Mouse (Mus musculus) fat pad, adult 2 months (tissue): Measurements from ENCODE around the gene Shtn1.

ENCODE experiments used
- DNase-seq: peaks from one replicate; pipeline ENCODE4 v3.0.0-alpha.2; 2011; ENCODE audit warnings: low read depth, low spot score; ENCODE audit errors: extremely low read depth

Gene Shtn1

DNA sequence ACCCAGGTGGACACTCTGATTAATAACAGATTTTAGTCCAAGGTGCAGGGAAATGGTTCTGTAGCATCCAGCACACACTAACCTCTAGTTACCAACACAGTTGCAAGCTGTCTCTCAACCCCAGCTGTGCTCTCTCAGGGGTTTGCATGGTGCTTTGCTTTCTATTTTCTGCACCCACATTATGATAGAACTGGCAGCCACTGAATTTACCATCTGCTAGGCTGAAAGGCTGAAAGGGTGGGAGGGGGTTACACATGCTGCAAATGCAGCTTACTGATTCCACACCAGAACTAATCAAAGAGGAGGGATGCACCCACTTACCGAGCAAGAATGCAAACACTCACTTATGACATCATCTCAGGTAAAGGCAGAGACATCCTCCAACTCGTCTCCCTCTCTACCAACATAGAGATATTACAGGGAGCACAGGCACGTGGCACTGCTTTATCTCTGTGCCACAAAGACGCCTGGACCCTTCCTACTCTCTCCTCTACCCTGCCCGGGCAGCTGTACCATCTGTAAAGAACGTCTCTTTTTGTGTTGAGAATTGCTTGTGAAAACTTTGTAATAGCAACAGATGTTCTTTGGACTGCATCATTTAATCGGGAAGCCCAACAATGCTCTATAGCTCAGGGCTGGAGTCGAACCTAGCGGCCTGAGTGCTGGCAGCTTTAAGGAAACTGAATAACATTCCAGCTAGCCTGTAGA lies 23.0 kb downstream of the Shtn1 start:
- no peak for DNase-seq

GRCm38 (mm10) chr19:59052053-59052452 lies 23.8 kb downstream of the Shtn1 start:
- DNase-seq = no peak

DNA sequence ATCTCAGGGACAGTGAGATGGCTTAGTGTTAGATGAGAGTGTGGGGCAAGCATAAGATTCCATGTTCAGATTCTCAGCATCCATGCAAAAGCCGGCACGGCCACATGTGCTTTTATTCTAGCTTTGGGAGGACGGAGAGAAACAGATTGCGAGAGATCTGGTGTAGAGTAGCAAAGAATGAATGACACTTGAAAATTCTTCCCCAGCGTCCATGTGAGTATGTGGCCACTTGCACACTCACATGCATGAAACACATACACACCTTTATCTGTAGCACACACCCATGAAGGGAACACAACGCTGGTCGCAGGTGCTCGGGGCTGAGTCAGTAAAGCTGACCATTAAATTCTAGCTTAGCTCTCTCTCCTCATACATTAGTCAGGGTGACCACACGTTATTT lies 24.3 kb downstream of the Shtn1 start:
- DNase-seq = no peak

- no peak for DNase-seq
Measured at GRCm38 (mm10) chr19:59048852-59049251, 27.0 kb downstream of the Shtn1 start.

- DNase-seq = no peak
Measured at GRCm38 (mm10) chr19:59047511-59047910, 28.4 kb downstream of the Shtn1 start.

- no peak for DNase-seq
Measured at GRCm38 (mm10) chr19:59041086-59041485, 34.8 kb downstream of the Shtn1 start.

DNA sequence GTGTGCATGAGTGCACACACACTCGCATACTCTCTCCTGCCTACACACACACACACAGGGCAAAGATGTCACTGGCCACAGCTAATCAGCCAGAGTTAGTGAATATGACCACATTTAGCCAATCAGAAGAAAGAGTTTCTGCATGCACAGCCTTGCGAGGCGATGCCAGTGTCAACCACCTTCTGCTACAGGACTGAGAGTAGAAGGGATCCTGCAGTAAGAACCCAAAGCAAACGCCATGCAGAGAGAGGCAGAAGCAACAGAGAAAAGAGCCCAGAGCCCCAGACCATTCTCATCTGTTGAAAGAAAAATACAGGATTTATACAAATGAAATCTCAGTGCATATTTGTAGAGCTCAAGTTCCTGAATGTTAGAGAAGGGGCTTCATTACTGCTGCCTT lies 37.1 kb downstream of the Shtn1 start:
- no peak for DNase-seq

DNA sequence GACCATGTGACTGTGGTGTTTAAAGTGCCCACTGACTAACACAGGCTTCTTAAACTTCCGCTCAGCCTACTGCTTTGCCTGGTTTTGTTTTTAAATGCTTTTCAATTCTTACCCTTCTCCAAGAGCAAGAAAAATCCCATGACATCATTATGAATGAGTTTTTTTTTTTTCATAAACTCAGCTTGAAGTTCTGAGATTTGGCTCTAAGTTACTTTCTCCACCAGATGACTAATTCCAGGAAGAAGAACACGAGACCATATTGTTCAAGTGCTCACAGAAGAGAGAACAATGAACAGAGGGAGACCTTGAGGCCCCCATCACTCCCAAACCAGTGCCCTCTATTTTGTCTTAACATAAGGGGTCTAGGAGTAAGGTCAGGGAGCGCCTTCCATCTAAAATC lies 39.1 kb downstream of the Shtn1 start:
- no peak for DNase-seq

GRCm38 (mm10) chr19:59033241-59033640 lies 42.7 kb downstream of the Shtn1 start:
- DNase-seq = no peak

GRCm38 (mm10) chr19:59030221-59030620 lies 45.7 kb downstream of the Shtn1 start:
- DNase-seq = no peak

DNA sequence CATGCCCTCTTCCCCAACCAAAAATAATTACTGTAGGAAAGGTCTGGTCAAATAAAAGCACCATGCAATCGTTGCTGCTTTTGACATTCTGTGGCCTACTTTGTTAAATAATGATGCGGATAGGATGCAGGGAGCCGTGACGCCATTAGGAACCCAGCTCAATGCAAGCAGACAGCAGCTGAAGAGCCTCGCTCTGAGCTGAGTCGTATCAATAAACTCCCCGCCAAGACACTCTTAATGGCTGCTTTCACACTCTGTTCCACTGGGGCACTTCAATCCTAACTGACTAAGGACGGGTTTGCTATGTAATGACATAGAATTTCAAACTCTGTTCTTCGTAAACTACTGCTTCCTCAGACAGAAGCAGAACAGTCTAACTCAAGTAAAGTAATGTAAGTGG lies 46.9 kb downstream of the Shtn1 start:
- DNase-seq = no peak

GRCm38 (mm10) chr19:59028130-59028529 lies 47.8 kb downstream of the Shtn1 start:
- no peak for DNase-seq

DNA sequence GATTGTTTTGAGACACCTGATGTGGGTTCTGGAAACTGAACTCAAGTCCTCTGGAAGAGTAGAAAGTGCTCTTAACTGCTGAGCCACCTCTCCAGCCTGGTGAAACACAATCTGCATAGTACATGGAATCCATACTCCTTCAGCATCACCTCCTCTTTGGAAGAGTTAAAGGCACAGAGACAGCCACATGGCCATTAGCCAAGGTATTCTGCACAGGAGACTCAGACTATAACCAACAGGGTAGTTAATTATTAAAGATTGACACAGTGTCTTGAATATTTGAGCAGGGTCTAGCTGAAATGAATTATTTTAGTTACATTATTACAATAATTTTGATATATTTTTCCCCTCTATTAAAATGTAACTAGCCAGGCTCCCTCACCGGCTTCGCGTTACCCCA lies 52.0 kb downstream of the Shtn1 start:
- no peak for DNase-seq

GRCm38 (mm10) chr19:59021644-59022043 lies 54.3 kb downstream of the Shtn1 start:
- DNase-seq = no peak

GRCm38 (mm10) chr19:59010802-59011201 lies 65.1 kb downstream of the Shtn1 start:
- DNase-seq = no peak

- DNase-seq = no peak
Measured at GRCm38 (mm10) chr19:59006577-59007340, 69.1 kb downstream of the Shtn1 start.

GRCm38 (mm10) chr19:59002827-59003226 lies 73.1 kb downstream of the Shtn1 start:
- no peak for DNase-seq

DNA sequence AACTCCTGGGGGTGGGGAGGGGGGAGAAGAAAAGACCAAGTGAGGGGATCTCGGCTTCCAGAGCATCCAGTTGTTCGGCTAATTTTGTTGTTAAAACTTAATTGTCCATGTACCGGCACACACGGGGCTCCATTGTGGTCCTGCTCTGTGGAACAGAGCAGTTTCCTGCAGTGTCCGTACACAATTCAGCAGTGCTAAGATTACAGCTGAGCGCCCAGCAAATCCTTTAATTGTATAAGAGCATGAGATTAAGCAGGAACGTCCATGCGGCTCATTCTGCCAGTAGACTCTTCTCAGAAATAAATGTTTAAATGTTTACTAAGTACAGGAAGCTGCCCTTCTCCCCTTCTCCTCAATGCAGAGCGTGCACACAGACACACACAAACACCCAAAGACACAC lies 94.3 kb downstream of the Shtn1 start:
- no peak for DNase-seq

- no peak for DNase-seq
Measured at GRCm38 (mm10) chr19:58980056-58980440, 95.9 kb downstream of the Shtn1 start.

- no peak for DNase-seq
Measured at GRCm38 (mm10) chr19:58979436-58980055, 96.4 kb downstream of the Shtn1 start.

DNA sequence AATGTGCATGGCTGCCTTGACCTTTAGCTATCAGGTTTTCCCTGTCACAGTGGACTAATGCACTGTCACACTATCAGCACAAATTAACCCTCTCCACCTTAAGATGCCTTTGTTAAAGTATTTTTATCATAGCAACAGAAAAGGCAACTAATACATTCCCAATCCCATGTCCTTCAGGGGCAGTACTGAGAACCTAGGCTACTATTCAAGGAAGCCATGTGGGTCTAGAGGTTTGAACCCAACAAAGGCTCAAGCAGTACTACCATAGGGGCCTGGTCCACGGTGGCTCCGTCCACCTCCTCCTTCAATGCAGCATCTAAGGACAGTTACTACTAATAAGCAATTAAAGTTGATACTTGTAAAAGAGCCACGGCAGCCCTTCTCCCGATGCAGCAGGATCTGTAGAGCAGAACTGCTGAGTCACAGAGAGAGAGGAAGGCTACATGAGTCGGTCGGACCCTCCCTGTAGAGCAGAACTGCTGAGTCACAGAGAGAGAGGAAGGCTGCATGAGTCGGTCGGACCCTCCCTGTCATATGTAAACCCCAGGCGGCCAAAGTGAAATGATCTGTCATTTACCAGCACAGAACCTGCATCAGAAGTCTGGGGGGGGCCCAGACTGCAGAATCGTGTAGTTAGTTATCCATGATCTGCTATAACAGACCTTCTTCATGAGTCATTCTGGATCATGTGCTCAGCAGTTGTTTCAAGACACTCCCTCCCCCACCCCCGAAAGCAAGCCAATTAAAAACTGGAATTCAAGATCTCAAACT lies 97.3 kb downstream of the Shtn1 start:
- no peak for DNase-seq
